8 mouse cellular contexts compared by ENCODE assay signal in the genomic region with DNA sequence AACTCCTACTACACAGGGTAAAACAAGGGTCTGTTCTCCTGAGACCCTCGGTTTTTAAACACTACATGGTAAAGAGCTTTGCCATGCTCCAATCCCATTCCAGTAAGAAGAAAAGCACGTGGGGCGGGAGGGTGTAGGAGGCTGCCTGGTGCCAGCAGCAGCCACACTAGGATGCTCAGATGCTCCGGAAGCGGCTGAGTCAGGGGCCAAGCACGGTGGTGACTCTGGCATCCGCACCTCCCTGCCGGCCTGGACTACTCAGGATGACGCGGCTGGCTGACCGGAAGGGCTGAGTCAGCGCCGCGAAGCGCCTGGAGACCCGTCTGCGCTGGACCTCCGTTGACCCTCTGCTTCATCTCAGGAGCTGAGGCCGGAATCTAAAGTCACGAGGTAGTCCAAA. TPM values are rescaled to one million over a fixed set of nuclear protein-coding genes. Genes with fewer than 3 reads are reported as not detected.
DNase-seq lines count a peak whose midpoint lies in the region; ATAC-seq and TF ChIP-seq lines count a peak whose summit lies in the region.

No protein-coding gene starts in this region.

- no peak; the same call in 1 of the 2 replicates for ATAC-seq in embryonic facial prominence, embryonic 14.5 days (ENCODE audit: low read depth)
- peak; percentile 46; the same call in 1 of the 2 replicates for ATAC-seq in heart, embryonic 13.5 days (ENCODE audit: extremely low read depth, insufficient number of reproducible peaks, low FRiP score, low TSS enrichment)
- ATAC-seq in kidney, postnatal 0 days (replicated peaks; ENCODE audit: low FRiP score, low read depth) = peak; percentile 95
- ATAC-seq in neural tube, embryonic 15.5 days (ENCODE audit: low FRiP score) = peak; percentile 61; the same call in 1 of the 2 replicates

- no peaks in the 10 kb centered on the region for H3K9me3 ChIP-seq in embryonic facial prominence, embryonic 14.5 days (ENCODE audit: control insufficient read depth, low read length)
- H3K9me3 ChIP-seq in heart, embryonic 13.5 days = no peaks in the 10 kb centered on the region
- no peaks in the 10 kb centered on the region for H3K9me3 ChIP-seq in kidney, postnatal 0 days (replicated peaks; ENCODE audit: low read length)
- H3K9me3 ChIP-seq in neural tube, embryonic 15.5 days (replicated peaks) = no peaks in the 10 kb centered on the region

- no peaks in the 10 kb centered on the region for H3K4me1 ChIP-seq in embryonic facial prominence, embryonic 14.5 days (ENCODE audit: control insufficient read depth, insufficient read depth, low read length)
- peaks cover 7% of the 10 kb centered on the region for H3K4me1 ChIP-seq in heart, embryonic 13.5 days
- H3K4me1 ChIP-seq in kidney, postnatal 0 days (replicated peaks; ENCODE audit: insufficient read depth, low read length) = no peaks in the 10 kb centered on the region
- H3K4me1 ChIP-seq in neural tube, embryonic 15.5 days = no peaks in the 10 kb centered on the region

- no peak overlapping the region for H3K9ac ChIP-seq in embryonic facial prominence, embryonic 14.5 days (ENCODE audit: low read depth, low read length)
- peak overlapping the region; percentile 73 for H3K9ac ChIP-seq in heart, embryonic 13.5 days
- 0 out of 2 replicates have a peak overlapping the region, but pooled peaks have one; percentile 9 for H3K9ac ChIP-seq in kidney, postnatal 0 days (ENCODE audit: low read depth, low read length)
- H3K9ac ChIP-seq in neural tube, embryonic 15.5 days (replicated peaks) = peak overlapping the region; percentile 41

- H3K36me3 ChIP-seq in embryonic facial prominence, embryonic 14.5 days (ENCODE audit: control insufficient read depth, insufficient read depth, low read length) = no peaks in the 10 kb centered on the region
- H3K36me3 ChIP-seq in heart, embryonic 13.5 days = no peaks in the 10 kb centered on the region
- no peaks in the 10 kb centered on the region for H3K36me3 ChIP-seq in kidney, postnatal 0 days (ENCODE audit: insufficient read depth, low read length)
- H3K36me3 ChIP-seq in neural tube, embryonic 15.5 days = no peaks in the 10 kb centered on the region

- DNase-seq in ovary, adult 18-20 months (ENCODE audit: low spot score) = peak; percentile 25
- DNase-seq in ovary, postnatal 14 days (ENCODE audit: low spot score) = no peak
- DNase-seq in embryonic facial prominence, embryonic 14.5 days (ENCODE audit: low spot score) = peak; percentile 30
- DNase-seq in kidney, postnatal 0 days (ENCODE audit: low spot score) = peak; percentile 72
- peak; percentile 46 to 60 for DNase-seq in lung, adult 18-20 months
- DNase-seq in thymus, postnatal 4 days = no peak

- no peaks in the 10 kb centered on the region for H3K27me3 ChIP-seq in embryonic facial prominence, embryonic 14.5 days (replicated peaks; ENCODE audit: control insufficient read depth, insufficient read depth, low read length)
- no peaks in the 10 kb centered on the region for H3K27me3 ChIP-seq in heart, embryonic 13.5 days (replicated peaks)
- H3K27me3 ChIP-seq in kidney, postnatal 0 days (ENCODE audit: insufficient read depth, low read length) = no peaks in the 10 kb centered on the region
- no peaks in the 10 kb centered on the region for H3K27me3 ChIP-seq in neural tube, embryonic 15.5 days (replicated peaks)

- WGBS in embryonic facial prominence, embryonic 14.5 days = 14% methylated on average over 20 of the region's 20 CpGs
- WGBS in heart, embryonic 13.5 days = 6% methylated on average over 20 of the region's 20 CpGs
- 11% methylated on average over 20 of the region's 20 CpGs for WGBS in kidney, postnatal 0 days
- WGBS in neural tube, embryonic 15.5 days = 27% methylated on average over 20 of the region's 20 CpGs

- TF ChIP-seq CTCF in kidney, postnatal 0 days (IDR thresholded peaks at IDR 0.05; ENCODE audit: low read depth) = no peak

- H3K27ac ChIP-seq in embryonic facial prominence, embryonic 14.5 days (replicated peaks; ENCODE audit: low read depth, low read length) = no peak overlapping the region
- no peak overlapping the region for H3K27ac ChIP-seq in heart, embryonic 13.5 days (replicated peaks)
- H3K27ac ChIP-seq in kidney, postnatal 0 days = no peak overlapping the region
- H3K27ac ChIP-seq in neural tube, embryonic 15.5 days (replicated peaks) = no peak overlapping the region

- H3K4me2 ChIP-seq in embryonic facial prominence, embryonic 14.5 days (ENCODE audit: low read depth, low read length) = peak overlapping the region; percentile 33
- H3K4me2 ChIP-seq in heart, embryonic 13.5 days = peak overlapping the region; percentile 67
- peak overlapping the region; percentile 42 for H3K4me2 ChIP-seq in kidney, postnatal 0 days (ENCODE audit: low read length)
- H3K4me2 ChIP-seq in neural tube, embryonic 15.5 days = peak overlapping the region; percentile 54

- H3K4me3 ChIP-seq in embryonic facial prominence, embryonic 14.5 days (ENCODE audit: low read depth, low read length) = no peak overlapping the region
- peak overlapping the region; percentile 36 for H3K4me3 ChIP-seq in heart, embryonic 13.5 days
- H3K4me3 ChIP-seq in kidney, postnatal 0 days (replicated peaks; ENCODE audit: low read depth, low read length) = no peak overlapping the region
- peak overlapping the region; percentile 4; the same call in 1 of the 2 replicates for H3K4me3 ChIP-seq in neural tube, embryonic 15.5 days (replicated peaks)

RNA-seq across cellular contexts. Expression of a gene that starts 15.1 kb away (rescaled TPM):
- 20.7 and 22.9 TPM in 2 replicates for polyA plus RNA-seq in embryonic facial prominence, embryonic 14.5 days (2014; fragmentation: Nextera tagmentation; extraction: Ambion mirVana)
- 32.9 and 34.5 TPM in 2 replicates for polyA plus RNA-seq in heart, embryonic 13.5 days (2015; fragmentation: Nextera tagmentation; extraction: Ambion mirVana)
- polyA plus RNA-seq in kidney, postnatal 0 days (2015; fragmentation: Nextera tagmentation; extraction: Ambion mirVana) = 27.5 and 30.6 TPM in 2 replicates
- 43.6 and 44.8 TPM in 2 replicates for polyA plus RNA-seq in neural tube, embryonic 15.5 days (2015; fragmentation: Nextera tagmentation; extraction: Ambion mirVana)

RNA-seq across cellular contexts. Expression of a gene that starts 16.2 kb away (rescaled TPM):
- 67.6 and 70.6 TPM in 2 replicates for polyA plus RNA-seq in embryonic facial prominence, embryonic 14.5 days (2014; fragmentation: Nextera tagmentation; extraction: Ambion mirVana)
- 42.6 and 47.7 TPM in 2 replicates for polyA plus RNA-seq in heart, embryonic 13.5 days (2015; fragmentation: Nextera tagmentation; extraction: Ambion mirVana)
- polyA plus RNA-seq in kidney, postnatal 0 days (2015; fragmentation: Nextera tagmentation; extraction: Ambion mirVana) = 72.9 and 75.0 TPM in 2 replicates
- 62.6 and 65.2 TPM in 2 replicates for polyA plus RNA-seq in neural tube, embryonic 15.5 days (2015; fragmentation: Nextera tagmentation; extraction: Ambion mirVana)

RNA-seq across cellular contexts. Expression of a gene that starts 42.7 kb away (rescaled TPM):
- polyA plus RNA-seq in embryonic facial prominence, embryonic 14.5 days (2014; fragmentation: Nextera tagmentation; extraction: Ambion mirVana) = 53.3 and 58.3 TPM in 2 replicates
- polyA plus RNA-seq in heart, embryonic 13.5 days (2015; fragmentation: Nextera tagmentation; extraction: Ambion mirVana) = 30.0 and 34.9 TPM in 2 replicates
- polyA plus RNA-seq in kidney, postnatal 0 days (2015; fragmentation: Nextera tagmentation; extraction: Ambion mirVana) = 32.3 and 35.0 TPM in 2 replicates
- polyA plus RNA-seq in neural tube, embryonic 15.5 days (2015; fragmentation: Nextera tagmentation; extraction: Ambion mirVana) = 34.4 and 39.2 TPM in 2 replicates

RNA-seq across cellular contexts. Expression of a gene that starts 58.0 kb away (rescaled TPM):
- 15.7 and 16.3 TPM in 2 replicates for polyA plus RNA-seq in embryonic facial prominence, embryonic 14.5 days (2014; fragmentation: Nextera tagmentation; extraction: Ambion mirVana)
- 13.4 and 15.0 TPM in 2 replicates for polyA plus RNA-seq in heart, embryonic 13.5 days (2015; fragmentation: Nextera tagmentation; extraction: Ambion mirVana)
- 10.5 and 12.0 TPM in 2 replicates for polyA plus RNA-seq in kidney, postnatal 0 days (2015; fragmentation: Nextera tagmentation; extraction: Ambion mirVana)
- polyA plus RNA-seq in neural tube, embryonic 15.5 days (2015; fragmentation: Nextera tagmentation; extraction: Ambion mirVana) = 12.6 and 14.4 TPM in 2 replicates

Comparison
In these comparisons a context has a peak if more than half of its experiments do, and no peak if none do; other contexts are left out.
1. DNase-seq: peak in ovary, adult 18-20 months (single experiment), embryonic facial prominence, embryonic 14.5 days (single experiment), kidney, postnatal 0 days (single experiment) and lung, adult 18-20 months (2 of 2); none in ovary, postnatal 14 days (single experiment) and thymus, postnatal 4 days (single experiment).
2. H3K4me3 ChIP-seq: peak in heart, embryonic 13.5 days (single experiment) and neural tube, embryonic 15.5 days (single experiment); none in embryonic facial prominence, embryonic 14.5 days (single experiment) and kidney, postnatal 0 days (single experiment).
3. Peak in every context shown above with its lines, with median percentiles within 50 percentile points of each other: H3K4me2 ChIP-seq.